Mouse (Mus musculus) ES-E14 (cell line): Measurements from ENCODE around the gene Apba2.

ENCODE experiments used
- CHD2 ChIP-seq: IDR thresholded peaks from 2 replicates; pipeline ENCODE4 v1.6.1; 2014; ENCODE audit warnings: mild to moderate bottlenecking, low read depth, low read length, inconsistent platforms
- HCFC1 ChIP-seq: IDR thresholded peaks from 2 replicates; pipeline ENCODE4 v1.6.1; 2012; ENCODE audit warnings: low read length, inconsistent platforms, borderline replicate concordance; ENCODE audit not compliant: insufficient read depth
- ZC3H11A ChIP-seq: IDR thresholded peaks from 2 replicates; pipeline ENCODE4 v1.6.1; 2012; ENCODE audit warnings: low read depth, mild to moderate bottlenecking, inconsistent platforms, low read length, borderline replicate concordance
- ZNF384 ChIP-seq: IDR thresholded peaks from 2 replicates; pipeline ENCODE4 v1.6.1; 2012; ENCODE audit warnings: low read depth, low read length, inconsistent platforms

- TF ChIP-seq ZNF384: no peak
- TF ChIP-seq CHD2: no peak
- no peak for TF ChIP-seq HCFC1
- TF ChIP-seq ZC3H11A: no peak
These were observed 14.4 kb downstream of the Apba2 start for GRCm38 (mm10) chr7:64515891-64516290.
